Mouse (Mus musculus): ENCODE measurements around the gene 2010111I01Rik.
"Not testable (repeated sequence)": the region's sequence is repeated elsewhere in the genome, so short reads cannot be mapped to it uniquely, and the experiment has no call there.

The 2010111I01Rik gene

DNA sequence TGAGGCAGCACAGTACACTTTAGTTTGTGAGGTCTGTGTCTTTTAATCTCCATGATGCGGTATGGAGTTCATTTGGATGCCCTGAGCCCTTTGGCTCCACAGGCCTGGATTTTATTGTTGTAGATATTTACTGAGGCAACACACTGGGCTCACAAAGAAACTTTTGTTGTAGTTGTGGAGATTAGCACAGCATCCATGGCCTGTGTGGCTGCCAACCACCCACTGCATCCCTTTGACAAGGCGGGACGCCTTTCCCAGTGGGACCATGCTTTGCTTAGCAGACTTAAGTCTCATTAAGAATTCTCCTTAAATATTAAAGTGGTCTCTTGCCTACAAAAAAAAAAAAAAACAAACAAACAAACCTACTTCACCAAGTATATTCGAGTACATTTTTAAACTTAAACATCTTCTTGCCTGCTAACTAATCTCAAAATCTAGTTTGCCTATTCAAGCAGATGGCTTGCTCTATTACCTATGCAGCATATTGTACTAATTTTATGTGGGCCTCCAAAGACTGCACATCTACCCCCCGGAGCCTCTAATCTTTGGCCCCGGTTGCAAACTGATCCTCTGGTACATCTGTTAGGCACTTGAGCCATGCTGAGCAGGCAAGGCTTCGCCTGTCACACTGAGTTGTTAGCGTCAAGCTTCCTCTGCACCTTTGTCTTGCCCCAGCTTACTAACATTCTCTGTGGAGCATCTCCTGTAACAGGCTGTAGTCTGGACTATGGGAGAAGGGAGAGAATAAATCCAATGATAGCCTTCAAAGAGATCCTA is 239.0 kb downstream of the 2010111I01Rik start:
- no peak for DNase-seq (ENCODE audit: low spot score)

DNA sequence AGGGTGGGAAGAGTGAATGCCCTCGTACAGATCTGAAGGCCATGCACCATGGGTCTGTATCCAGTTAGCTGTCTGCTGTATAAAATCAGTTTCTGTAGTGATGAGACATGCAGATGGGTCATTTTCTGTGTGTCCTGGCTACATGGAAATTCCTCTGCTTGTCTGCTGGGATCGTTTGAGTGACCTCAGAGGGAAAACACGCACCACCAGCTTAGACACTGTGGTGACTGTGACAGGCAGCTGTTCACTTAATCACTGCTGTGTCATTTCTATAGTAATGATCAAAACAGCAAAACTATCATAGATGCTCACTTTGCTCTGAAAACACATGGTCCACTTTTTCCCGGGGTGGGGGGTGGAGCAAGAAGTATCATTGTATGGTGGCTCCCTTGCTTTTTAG is 241.1 kb downstream of the 2010111I01Rik start:
- no peak for DNase-seq (ENCODE audit: low spot score)

DNA sequence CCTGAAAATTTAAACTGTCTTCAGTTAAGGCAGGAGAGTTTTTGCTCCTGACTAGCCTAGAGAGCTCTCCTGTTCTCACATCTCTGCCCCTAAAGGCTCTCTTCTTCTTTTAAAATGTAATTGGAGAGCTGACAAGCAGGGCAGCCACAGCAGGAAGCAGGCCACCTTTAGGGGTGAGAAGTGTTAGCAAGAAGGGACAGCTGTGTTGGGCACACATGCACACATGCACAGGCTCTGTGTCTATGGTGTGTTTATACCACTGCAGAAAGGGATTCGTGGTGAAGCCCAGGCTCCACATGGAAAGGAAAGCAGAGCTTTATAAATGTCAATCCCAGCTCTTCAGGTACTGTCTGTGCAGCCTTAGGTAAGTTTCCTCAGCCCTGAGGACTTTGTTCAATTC is 241.7 kb downstream of the 2010111I01Rik start:
- DNase-seq (ENCODE audit: low spot score): no peak

DNA sequence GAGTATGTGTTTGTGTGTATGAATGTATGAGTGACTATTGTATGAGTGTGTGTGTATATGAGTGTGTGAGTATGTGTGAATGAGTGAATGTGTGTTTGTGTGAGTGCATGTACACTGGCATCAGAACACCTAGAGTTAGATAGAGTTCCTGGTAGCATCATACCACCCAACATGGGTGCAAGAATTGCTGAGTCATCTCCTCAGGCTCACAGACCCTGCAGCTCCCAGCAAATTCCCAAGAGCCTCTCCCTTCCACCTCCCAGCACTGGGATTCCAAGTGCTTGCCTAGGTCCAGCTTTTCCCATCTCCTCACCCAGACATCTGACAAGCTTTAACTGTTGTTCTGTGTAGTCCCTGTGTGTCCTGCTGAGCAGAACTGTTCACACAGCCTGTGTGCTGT is 251.8 kb downstream of the 2010111I01Rik start:
- DNase-seq (ENCODE audit: low spot score): no peak

DNA sequence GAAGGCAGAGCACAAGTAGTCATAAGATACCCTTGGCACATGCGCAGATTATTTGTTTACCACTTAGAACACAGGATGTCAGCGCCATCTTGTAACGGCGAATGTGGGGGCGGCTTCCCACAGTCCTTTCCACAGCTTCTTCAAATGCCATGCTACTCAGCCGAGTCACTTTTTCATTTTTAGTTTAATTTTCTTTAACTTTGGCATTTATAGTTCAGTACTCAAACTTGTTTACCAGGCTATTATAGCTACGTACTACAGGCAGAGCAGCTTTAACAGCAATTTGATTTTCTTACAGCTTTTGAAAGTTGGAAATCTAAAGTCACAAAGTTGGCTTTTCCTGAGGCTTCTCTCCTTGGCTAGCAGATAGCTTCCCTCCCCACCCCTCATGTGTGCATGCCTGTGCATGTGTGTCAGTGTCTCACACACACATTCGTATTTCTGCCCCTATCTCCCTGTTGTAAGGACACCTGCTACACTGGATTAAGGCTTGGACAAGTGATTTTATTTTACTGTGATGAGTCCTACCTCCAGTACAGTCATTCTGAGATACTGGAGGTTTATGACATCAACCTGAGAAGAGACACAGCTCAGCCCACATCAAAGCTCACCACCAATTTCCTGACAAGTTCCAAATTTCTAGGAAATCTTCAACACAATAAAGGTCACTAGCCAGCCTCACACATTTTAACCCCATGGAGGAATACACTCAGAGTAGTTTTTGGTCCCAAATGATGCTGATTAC is 258.5 kb downstream of the 2010111I01Rik start:
- no peak for DNase-seq (ENCODE audit: low spot score)

DNA sequence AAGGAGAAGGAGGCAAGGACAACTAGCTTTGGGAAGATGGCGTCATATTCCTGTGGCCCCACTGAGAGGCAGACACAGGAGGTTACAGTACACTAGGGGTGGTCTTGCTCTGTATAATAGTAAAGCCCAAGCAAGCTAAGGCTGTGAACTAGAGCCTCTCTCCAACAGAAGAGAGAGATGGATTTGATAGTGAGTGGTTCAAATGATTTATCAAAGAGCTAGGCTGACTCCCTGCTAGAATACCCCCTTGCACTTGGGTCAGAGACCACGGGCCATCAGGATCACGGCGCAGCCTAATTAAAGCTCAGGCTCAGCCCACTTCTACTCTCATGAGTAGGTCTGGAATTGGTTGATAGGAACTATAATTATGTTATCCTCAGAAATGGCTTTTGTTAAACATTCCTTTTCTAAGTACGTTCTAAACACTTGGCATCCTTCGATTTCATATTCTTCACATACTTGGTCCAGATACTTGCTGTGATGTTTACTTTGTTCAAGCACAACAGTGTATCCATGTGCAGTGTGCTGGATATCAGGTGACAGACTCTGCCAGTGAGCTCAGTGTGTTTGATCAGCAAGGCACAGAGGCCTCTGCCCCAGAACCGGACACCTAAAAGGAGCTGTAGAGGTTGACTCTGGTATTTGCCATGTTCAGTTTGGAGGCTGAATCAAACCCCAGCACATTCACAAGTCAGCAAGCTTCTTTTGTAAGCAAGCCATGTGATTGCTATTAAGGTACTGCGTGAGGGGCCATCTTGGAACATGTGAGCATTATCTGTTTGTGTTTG is 261.3 kb downstream of the 2010111I01Rik start:
- no peak for DNase-seq (ENCODE audit: low spot score)

DNA sequence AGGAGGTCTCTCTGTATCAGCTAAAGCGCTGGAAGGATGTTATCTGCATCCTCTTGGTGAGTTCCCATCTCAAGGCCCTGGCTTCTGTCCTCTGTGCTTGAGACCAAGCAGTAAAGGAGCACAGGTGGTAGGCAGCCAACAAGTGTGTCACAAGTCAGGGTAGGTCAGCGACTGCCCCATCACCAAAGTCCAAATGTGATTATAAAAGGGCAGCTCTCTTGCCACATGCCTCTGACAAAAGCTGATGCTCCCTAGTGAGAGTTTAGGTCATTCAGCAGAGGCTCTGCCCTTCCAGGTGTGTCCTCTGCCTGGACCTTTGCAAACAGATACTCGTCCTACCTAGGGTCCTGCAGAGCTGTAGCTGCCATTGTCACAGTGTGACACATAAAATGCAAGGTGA is 263.1 kb downstream of the 2010111I01Rik start:
- no peak for DNase-seq (ENCODE audit: low spot score)

DNA sequence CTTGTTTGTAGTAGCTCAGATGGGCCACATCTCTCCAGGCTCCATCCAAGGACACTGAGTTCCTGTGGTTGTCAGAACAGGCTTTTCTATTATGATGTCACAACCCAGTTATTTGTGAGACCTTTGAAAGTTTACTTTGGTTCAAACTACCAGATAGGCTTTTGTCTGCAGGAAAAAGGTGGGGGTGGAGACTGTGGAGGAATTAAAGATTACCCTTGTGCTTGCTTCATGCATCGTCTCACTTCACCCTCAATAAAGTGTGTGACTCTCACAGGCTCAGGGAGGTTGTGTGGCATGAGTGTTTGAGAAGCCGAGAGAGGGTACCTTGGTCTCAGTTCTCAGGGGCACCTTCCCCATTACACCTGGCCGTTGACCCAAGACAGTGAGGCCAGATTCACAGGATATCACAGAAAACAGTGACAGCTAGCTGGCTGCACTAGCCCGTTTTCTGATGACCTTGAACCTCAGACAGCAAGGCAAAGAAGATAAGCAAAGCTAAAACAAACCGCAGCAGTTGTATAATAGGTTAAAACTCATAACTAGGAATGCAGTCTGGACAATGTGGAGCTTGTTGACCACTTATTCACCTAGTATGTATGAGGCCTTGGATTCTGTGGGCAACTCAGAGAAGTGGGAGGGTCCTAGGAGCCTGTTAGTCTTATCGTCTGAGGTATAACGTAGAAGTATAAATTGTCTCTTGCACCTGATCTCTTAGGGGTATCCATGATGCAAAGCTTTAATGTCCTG is 266.4 kb downstream of the 2010111I01Rik start:
- DNase-seq (ENCODE audit: low spot score): no peak

DNA sequence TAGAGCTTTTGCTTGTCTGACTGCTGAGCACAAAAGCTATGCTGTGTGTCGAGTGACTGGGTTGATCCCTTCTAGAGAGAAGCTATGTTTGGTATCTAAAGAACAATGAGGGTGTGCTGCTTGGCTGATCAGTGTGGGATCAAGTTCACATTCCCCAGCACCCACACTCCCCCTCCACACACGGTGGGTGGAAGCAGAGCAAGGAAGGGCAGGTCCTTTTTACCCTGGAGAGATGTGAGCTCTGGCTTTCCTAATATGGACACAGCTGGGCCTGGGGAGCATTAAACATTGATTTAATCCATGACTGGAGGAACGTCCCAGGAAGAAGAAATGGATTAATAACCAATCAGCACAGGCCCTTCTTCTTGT is 267.0 kb downstream of the 2010111I01Rik start:
- no peak for DNase-seq (ENCODE audit: low spot score)

DNA sequence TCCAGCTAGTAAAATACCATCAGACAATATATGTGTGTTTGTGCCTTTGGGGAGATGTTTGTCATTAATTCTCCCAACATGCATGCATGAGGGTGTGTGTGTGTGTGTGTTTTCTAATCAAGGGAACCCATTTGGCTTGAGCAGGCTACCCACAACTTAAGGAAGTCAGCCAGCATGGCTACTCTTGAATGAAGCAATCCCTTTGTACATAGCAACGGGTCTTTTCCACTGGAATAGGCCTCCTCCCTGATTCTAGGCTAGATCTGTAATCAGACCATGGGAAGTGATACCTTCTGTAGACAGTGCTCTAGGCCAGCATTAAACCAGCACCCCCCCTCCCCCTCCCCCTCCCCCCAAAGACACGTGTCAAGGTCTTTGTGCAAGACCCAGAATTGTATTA is 267.9 kb downstream of the 2010111I01Rik start:
- no peak for DNase-seq (ENCODE audit: low spot score)

DNA sequence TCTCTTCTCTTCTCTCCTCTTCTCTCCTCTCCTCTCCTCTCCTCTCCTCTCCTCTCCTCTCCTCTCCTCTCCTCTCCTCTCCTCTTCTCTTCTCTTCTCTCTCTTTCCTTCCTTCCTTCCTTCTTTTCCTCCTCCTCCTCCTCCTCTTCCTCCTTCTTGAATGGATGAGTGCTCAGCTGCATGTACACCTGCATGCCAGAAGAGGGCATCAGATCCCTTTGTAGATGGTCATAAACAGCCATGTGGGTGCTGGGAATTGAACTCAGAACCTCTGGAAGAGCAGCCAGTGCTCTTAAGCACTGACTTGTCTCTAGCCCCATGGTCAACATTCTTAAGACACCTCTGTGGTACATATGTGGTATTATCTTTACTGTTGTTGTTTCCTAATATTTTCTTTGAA is 269.8 kb downstream of the 2010111I01Rik start:
- not testable (repeated sequence) for DNase-seq (ENCODE audit: low spot score)

DNA sequence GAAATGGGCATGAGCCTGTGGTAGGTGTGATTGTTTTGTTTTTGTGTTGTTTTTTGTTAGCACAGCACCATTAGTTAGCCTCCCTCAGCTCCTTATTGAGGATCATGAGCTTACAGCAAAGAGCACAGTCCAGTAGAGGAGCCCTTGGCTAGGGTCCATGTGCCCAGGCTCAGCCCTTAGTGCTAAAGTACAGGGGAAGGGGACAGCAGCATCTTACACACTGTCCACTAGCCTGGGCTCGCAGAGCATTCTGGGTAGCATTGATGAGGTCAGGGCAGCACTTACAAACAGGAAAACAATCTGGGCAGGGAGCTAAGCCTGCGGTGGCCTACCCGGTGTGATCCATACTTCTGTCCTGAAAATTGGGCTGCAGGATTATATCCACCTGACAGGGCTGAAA is 270.9 kb downstream of the 2010111I01Rik start:
- no peak for DNase-seq (ENCODE audit: low spot score)

DNA sequence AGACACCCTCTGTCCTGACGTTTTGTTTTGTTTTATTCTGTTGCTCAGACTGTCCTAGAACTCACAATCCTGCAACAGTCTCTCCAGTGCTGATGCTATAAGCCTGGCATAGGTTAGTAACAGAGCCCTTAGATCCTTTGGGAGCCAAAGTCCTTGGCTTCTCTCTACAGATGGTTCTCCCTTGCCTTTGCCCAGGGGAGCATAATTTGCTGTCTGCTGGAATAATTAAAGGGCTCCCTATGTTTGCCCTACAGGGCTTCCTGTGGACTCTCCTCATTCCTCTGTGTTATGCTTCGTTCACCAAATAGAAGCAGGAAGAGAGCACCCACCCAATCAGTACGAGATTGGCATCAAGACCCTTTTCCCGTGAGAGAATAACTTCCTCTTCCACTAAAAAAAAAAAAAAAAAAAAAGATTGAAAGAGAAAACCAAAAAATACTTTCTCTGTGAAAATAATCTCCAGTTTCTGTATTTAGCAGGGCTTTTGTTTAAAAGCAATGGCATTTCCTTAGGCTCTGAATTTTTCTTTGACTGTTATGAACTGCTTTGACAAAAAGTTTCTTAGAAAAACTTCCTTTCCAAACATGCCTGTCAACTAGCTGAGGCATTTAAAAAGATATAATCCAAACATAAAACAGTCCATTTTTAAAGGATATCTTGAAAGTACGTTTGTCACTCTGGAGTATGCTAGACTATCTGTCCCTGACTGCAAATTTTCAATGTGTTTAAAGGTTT is 271.6 kb downstream of the 2010111I01Rik start:
- DNase-seq (ENCODE audit: low spot score): no peak

DNA sequence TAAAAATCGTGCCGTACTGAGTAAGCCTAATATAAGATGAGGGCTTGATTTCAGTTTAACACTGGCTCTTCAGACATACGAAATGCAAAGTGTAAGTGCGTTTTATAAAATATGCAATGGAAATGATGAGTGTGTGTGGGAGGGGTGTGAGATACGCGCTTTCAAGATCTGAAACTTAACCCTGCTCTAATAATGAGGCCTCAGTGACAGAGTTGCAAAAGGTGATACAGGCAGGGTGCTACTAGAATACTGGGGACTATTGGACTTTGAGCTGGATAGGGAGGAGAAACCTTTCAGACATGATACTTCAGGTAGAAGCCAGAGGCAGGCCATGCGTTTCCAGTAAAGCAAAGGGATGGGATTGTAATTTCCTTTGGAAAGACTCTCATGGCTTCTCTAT is 273.4 kb downstream of the 2010111I01Rik start:
- no peak for DNase-seq (ENCODE audit: low spot score)

DNA sequence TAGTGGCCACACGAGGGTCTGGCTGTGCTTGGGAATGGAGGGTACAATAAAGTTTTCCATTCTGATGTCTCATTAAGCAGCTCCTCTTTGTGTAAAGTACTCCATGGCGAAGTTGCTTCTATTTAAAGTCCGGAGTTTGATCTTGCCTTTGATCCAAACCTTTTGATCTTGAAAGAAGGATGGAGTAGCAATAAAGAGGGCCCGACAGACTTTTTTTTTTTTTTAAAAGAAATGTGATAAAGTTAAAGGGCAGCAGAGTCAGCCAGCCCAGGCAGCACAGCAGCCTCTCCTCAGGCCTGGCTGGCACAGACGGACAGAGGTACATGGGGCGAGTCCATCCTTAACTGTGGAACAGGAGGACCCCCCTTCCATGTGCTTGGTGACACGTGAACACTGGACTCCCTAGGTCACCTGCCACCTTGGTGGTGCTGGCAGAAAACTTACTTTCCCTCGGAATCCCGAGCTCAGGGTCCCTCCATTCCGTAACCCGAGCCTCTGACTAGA is 274.7 kb downstream of the 2010111I01Rik start:
- DNase-seq (ENCODE audit: low spot score): no peak

DNA sequence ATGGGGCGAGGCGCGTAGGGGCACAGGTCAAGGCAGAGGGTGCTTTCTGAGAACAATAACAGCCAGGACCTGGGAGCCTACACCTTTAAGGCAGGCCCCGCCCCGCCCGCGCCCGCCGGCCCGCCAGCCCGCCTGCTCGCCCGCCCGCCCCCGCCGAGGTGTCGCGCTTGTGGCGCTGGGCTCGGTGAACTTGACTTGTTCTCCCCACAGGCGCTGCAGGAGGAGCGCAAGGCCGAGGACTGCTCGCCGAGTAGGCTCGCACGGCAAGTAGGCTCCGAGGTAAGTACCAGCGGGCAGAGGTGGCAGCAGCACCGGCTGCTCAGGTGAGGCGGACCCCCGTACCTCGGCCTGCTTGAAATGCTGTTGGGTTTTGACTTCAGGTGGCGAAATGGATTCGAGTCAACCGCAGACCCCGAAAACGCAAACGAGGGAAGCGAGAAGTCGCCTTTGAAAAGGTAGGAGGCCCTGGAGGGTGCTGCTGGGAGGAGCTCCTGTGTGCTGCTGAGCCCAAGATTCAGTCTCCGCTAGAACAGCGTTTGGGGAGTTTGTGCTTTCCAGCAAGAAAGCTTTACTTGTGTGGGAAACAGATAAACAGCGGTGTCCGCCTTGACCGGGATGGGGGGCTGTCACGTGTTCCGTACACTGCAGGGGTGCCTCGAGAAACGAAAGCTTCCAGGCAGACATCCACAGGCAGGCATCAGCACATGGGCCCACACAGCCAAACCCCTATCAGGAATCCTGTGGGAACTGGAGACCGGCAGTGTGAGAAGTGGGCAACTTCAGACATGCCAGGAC is 275.4 kb downstream of the 2010111I01Rik start:
- peak; percentile 67 for DNase-seq (ENCODE audit: low spot score)

DNA sequence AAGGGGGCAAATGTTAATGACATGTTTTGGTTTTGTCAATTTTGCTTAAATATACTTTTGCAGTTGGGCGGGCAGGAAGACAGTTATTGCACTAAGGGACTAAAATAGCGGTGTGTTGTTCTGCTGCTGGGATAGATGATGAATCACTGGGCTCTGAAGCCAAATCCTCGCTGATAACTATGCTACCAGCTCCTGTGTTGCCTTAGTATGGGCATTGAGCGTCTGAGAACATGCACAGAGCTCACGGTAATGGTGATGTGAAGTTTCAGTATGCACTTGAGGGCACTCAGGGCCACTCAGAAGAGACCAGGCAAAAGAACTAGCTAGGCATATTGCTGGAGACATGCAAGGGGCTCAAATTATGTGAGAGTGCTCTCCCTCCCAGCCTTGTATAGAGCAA is 276.1 kb downstream of the 2010111I01Rik start:
- DNase-seq (ENCODE audit: low spot score): no peak

DNA sequence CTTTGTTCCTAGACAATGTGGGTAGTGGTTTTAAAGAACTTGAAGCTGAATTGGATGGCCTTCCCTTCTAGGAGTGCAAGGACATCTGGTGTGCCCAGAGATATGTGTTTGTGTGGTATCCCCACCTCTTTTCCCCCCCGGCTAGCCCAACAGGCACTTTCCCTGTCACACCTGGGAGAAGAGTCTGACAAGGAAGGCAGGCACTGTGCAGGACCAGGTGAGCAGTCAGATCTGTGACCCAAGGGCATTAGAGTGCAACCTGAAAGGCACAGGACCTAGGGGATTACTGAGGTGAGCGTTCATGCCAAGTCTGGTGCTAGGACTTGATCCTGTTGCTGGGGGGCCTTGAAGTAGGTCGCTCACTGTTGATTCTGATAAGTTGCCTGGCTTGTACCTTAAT is 277.0 kb downstream of the 2010111I01Rik start:
- no peak for DNase-seq (ENCODE audit: low spot score)

DNA sequence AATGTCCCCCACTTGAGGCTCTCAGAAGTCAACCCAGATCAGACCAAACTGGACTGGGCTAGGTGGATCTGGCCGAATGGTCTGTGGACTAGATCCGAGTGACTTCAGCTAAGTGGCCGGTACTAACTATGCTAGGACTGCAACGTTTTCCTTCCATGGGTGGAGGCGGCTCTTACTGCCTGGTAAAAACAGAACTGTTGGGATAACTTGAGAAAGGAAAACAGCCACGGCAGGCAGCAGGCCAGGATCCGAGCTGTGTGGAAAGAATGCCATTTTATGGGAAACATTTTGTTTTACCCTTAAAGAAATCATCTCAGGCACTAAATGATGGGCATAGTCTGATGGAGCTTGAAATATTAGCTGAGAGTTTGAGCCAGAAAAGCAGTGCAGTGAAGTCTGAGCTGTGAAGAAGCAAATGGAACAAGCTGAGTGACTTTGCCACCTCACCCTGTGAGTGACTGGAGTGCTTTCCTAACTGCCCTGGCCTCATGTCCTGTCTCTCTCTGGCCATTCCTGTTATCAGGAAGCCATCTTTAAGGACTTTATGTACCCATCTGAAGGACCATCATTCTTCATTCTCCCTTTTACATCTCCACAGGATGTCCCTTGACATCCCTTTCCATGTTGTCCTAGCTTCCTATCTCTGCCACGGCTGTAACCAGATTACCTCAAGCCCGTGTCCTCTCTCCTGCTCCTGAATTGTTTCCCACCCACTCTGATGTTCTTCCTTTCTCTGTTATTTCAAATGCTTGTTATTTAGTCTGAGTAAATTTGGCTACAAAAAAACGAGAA is 277.9 kb downstream of the 2010111I01Rik start:
- no peak for DNase-seq (ENCODE audit: low spot score)

DNA sequence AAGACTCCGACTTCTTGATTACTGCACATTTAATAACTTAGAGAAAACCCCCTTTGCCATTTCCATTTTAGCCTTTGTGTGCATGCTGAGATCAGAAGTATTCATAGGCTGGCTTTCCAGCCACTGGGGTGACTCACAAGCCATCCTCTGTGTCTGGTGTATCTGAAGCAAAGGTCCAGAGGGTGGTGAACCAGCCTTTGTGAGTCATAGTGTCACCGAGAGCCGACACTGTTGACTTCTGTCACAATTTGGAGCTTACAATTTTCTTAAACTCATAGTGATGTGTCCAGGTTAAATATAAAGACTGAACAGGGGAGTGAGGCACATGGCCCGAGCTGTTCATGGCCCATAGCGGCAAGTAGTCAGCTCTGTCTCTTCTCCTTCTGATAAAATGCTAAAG is 278.9 kb downstream of the 2010111I01Rik start:
- no peak for DNase-seq (ENCODE audit: low spot score)

All from layer of hippocampus, adult 11-12 months (tissue).